Mouse (Mus musculus) forebrain, embryonic 16.5 days (tissue): ENCODE results near the gene Tor4a. TPM values are rescaled to one million over a fixed set of nuclear protein-coding genes. Genes with fewer than 3 reads are reported as not detected.

Experiments
- ATAC-seq: fragments of 200-750 bp; cut with Nextera tagmentation; 2 replicates; pipeline ENCODE4 v1.8.0; 2017; ENCODE audit warnings: mild to moderate bottlenecking, moderate library complexity
- H3K27ac ChIP-seq: fragments of 300-500 bp; sonication (generic); 2 replicates; pipeline ENCODE4 v1.5.1; 2014; ENCODE audit warnings: low read length, control low read depth
- H3K27me3 ChIP-seq: fragments of 300-500 bp; sonication (generic); replicated peaks from 2 replicates; pipeline ENCODE4 v1.6.1; 2014; ENCODE audit warnings: low read length; ENCODE audit not compliant: control insufficient read depth, insufficient read depth
- H3K36me3 ChIP-seq: fragments of 300-500 bp; sonication (generic); 2 replicates; pipeline ENCODE4 v1.6.1; 2014; ENCODE audit not compliant: control insufficient read depth, insufficient read depth
- H3K4me1 ChIP-seq: fragments of 300-500 bp; sonication (generic); replicated peaks from 2 replicates; pipeline ENCODE4 v1.6.1; 2014; ENCODE audit warnings: low read length; ENCODE audit not compliant: control insufficient read depth, insufficient read depth
- H3K4me2 ChIP-seq: fragments of 300-500 bp; sonication (generic); 2 replicates; pipeline ENCODE4 v1.6.1; 2014; ENCODE audit warnings: mild to moderate bottlenecking, low read length, control low read depth
- H3K4me3 ChIP-seq: fragments of 300-500 bp; sonication (generic); replicated peaks from 2 replicates; pipeline ENCODE4 v1.5.1; 2014; ENCODE audit warnings: mild to moderate bottlenecking, low read length, control low read depth
- H3K9ac ChIP-seq: fragments of 300-500 bp; sonication (generic); replicated peaks from 2 replicates; pipeline ENCODE4 v1.6.1; 2014; ENCODE audit warnings: low read depth, low read length, control low read depth
- H3K9me3 ChIP-seq: fragments of 300-500 bp; sonication (generic); 2 replicates; pipeline ENCODE4 v1.6.1; 2016; ENCODE audit warnings: low read length; ENCODE audit not compliant: control insufficient read depth
- WGBS: fragments of 180-500 bp; shearing (Covaris S2); extraction: QIAGEN DNeasy Blood & Tissue Kit; methylation state at CpG from one replicate; pipeline ENCODE4 v1.1.7; 2014; 5-methylcytosine and 5-hydroxymethylcytosine counted together
- polyA plus RNA-seq: library from polyadenylated mRNA; unstranded; fragments of >200 nt; fragmentation: Nextera tagmentation; extraction: Ambion mirVana; gene quantifications from 2 replicates; pipeline ENCODE4 v1.2.1, GENCODE M21; 2015

The Tor4a gene
- polyA plus RNA-seq, 1 experiment from 2014 or later: 0.85 TPM

- Histone ChIP-seq H3K4me2 (no peak overlapping the region), H3K9ac (no peak overlapping the region), H3K9me3 (no peaks in the 10 kb centered on the region), H3K27ac (no peak overlapping the region), H3K27me3 (no peaks in the 10 kb centered on the region), H3K4me3 (no peak overlapping the region), H3K4me1 (no peaks in the 10 kb centered on the region), H3K36me3 (no peaks in the 10 kb centered on the region)
- ATAC-seq: no peak
- WGBS: 80% methylated on average over 2 of the region's 2 CpGs
Measured at GRCm38 (mm10) chr2:25149643-25150042, 47.0 kb downstream of the Tor4a start.

- ATAC-seq: no peak
- H3K9ac ChIP-seq: no peak overlapping the region
- H3K4me3 ChIP-seq: no peak overlapping the region
- no peaks in the 10 kb centered on the region for H3K27me3 ChIP-seq
- H3K36me3 ChIP-seq: no peaks in the 10 kb centered on the region
- no peaks in the 10 kb centered on the region for H3K4me1 ChIP-seq
- H3K4me2 ChIP-seq: no peak overlapping the region
- no peaks in the 10 kb centered on the region for H3K9me3 ChIP-seq
- WGBS: 91% methylated on average over 5 of the region's 5 CpGs
- H3K27ac ChIP-seq: no peak overlapping the region
Measured at GRCm38 (mm10) chr2:25147892-25148291, 48.8 kb downstream of the Tor4a start.

GRCm38 (mm10) chr2:25147398-25147797, 49.3 kb downstream of the Tor4a start:
- Histone ChIP-seq H3K27me3 (no peaks in the 10 kb centered on the region), H3K9ac (no peak overlapping the region), H3K4me1 (no peaks in the 10 kb centered on the region), H3K27ac (no peak overlapping the region), H3K9me3 (no peaks in the 10 kb centered on the region), H3K4me3 (no peak overlapping the region), H3K36me3 (no peaks in the 10 kb centered on the region), H3K4me2 (no peak overlapping the region)
- ATAC-seq: no peak
- 93% methylated on average over 5 of the region's 5 CpGs for WGBS

GRCm38 (mm10) chr2:25145346-25145745, 51.3 kb downstream of the Tor4a start:
- Histone ChIP-seq H3K9ac (no peak overlapping the region), H3K9me3 (no peaks in the 10 kb centered on the region), H3K4me1 (no peaks in the 10 kb centered on the region), H3K27me3 (no peaks in the 10 kb centered on the region), H3K27ac (no peak overlapping the region), H3K4me3 (no peak overlapping the region), H3K4me2 (no peak overlapping the region), H3K36me3 (no peaks in the 10 kb centered on the region)
- WGBS: 84% methylated on average over 6 of the region's 6 CpGs
- no peak for ATAC-seq

Other genes with a start within 250 kb of the Tor4a start
- 16.7 and 20.8 TPM in 2 replicates for gene Zmynd19, start 247.1 kb downstream of the Tor4a start, polyA plus RNA-seq
- 41.5 and 44.9 TPM in 2 replicates for gene Dph7, start 234.5 kb downstream of the Tor4a start, polyA plus RNA-seq
- gene Mrpl41, start 221.8 kb downstream of the Tor4a start, polyA plus RNA-seq: 143 and 150 TPM in 2 replicates
- 4.4 and 4.5 TPM in 2 replicates for gene Pnpla7, start 220.9 kb downstream of the Tor4a start, polyA plus RNA-seq
- 186 and 223 TPM in 2 replicates for gene Nsmf, start 142.5 kb downstream of the Tor4a start, polyA plus RNA-seq
- gene Entpd8, start 116.6 kb downstream of the Tor4a start, polyA plus RNA-seq: not detected in 2 replicates
- gene Noxa1, start 101.7 kb downstream of the Tor4a start, polyA plus RNA-seq: not detected in 2 replicates
- 15.8 and 22.0 TPM in 2 replicates for gene Nrarp, start 16.1 kb downstream of the Tor4a start, polyA plus RNA-seq
- gene Nelfb, start 14.6 kb upstream of the Tor4a start, polyA plus RNA-seq: 91.7 and 101 TPM in 2 replicates
- not detected in 2 replicates for gene Stpg3, start 17.8 kb upstream of the Tor4a start, polyA plus RNA-seq
- not detected in 2 replicates for gene Fam166a, start 21.9 kb upstream of the Tor4a start, polyA plus RNA-seq
- gene Tubb4b, start 27.8 kb upstream of the Tor4a start, polyA plus RNA-seq: 394 TPM in 2 replicates
- not detected in 2 replicates for gene Slc34a3, start 37.5 kb upstream of the Tor4a start, polyA plus RNA-seq
- gene Rnf224, start 39.9 kb upstream of the Tor4a start, polyA plus RNA-seq: not detected in 2 replicates
- 91.6 and 106 TPM in 2 replicates for gene Rnf208, start 45.4 kb upstream of the Tor4a start, polyA plus RNA-seq
- 0.33 TPM in 1 of 2 replicates, not detected in the other for gene Cysrt1, start 45.6 kb upstream of the Tor4a start, polyA plus RNA-seq
- 5.8 and 9.0 TPM in 2 replicates for gene AL732309.1, start 50.0 kb upstream of the Tor4a start, polyA plus RNA-seq
- 16.0 and 16.2 TPM in 2 replicates for gene Tmem203, start 58.6 kb upstream of the Tor4a start, polyA plus RNA-seq
- 14.8 and 16.4 TPM in 2 replicates for gene Tprn, start 65.7 kb upstream of the Tor4a start, polyA plus RNA-seq
- gene Ssna1, start 75.6 kb upstream of the Tor4a start, polyA plus RNA-seq: 199 and 204 TPM in 2 replicates
- 150 and 159 TPM in 2 replicates for gene Anapc2, start 75.6 kb upstream of the Tor4a start, polyA plus RNA-seq
- gene Tmem210, start 91.3 kb upstream of the Tor4a start, polyA plus RNA-seq: not detected in 2 replicates
- 0.21 TPM in 1 of 2 replicates, not detected in the other for gene Lrrc26, start 93.0 kb upstream of the Tor4a start, polyA plus RNA-seq
- 19.0 and 29.4 TPM in 2 replicates for gene Grin1, start 122.3 kb upstream of the Tor4a start, polyA plus RNA-seq
- gene Man1b1, start 135.5 kb upstream of the Tor4a start, polyA plus RNA-seq: 50.6 and 54.6 TPM in 2 replicates
- gene Dpp7, start 159.5 kb upstream of the Tor4a start, polyA plus RNA-seq: 21.5 and 26.9 TPM in 2 replicates
- 3.3 and 7.5 TPM in 2 replicates for gene Uap1l1, start 168.8 kb upstream of the Tor4a start, polyA plus RNA-seq
- gene Sapcd2, start 175.4 kb upstream of the Tor4a start, polyA plus RNA-seq: 23.8 and 29.9 TPM in 2 replicates
- 5.2 and 6.2 TPM in 2 replicates for gene Entpd2, start 199.0 kb upstream of the Tor4a start, polyA plus RNA-seq
- gene Npdc1, start 202.5 kb upstream of the Tor4a start, polyA plus RNA-seq: 384 and 515 TPM in 2 replicates
- 0.31 TPM in 1 of 2 replicates, not detected in the other for gene Fut7, start 226.4 kb upstream of the Tor4a start, polyA plus RNA-seq
- gene Abca2, start 231.8 kb upstream of the Tor4a start, polyA plus RNA-seq: 12.2 and 14.9 TPM in 2 replicates